Mouse (Mus musculus) CH12.LX (cell line): ENCODE results near the gene Arpc1b.

Experiments
- CTCF ChIP-seq, 2 experiments: IDR thresholded peaks in 1 of 2; conservative IDR thresholded peaks in 1 of 2; 2 replicates each; pipeline ENCODE4 v1.5.1; 2011 to 2012; ENCODE audit warnings: low read depth in 2 of 2, low read length in 2 of 2, improper control_type of control experiment in 1 of 2, inconsistent platforms in 1 of 2, mild to moderate bottlenecking in 1 of 2, moderate library complexity in 1 of 2
- ETS1 ChIP-seq: conservative IDR thresholded peaks from 2 replicates; pipeline ENCODE4 v1.6.1; 2012; ENCODE audit warnings: low read depth, mild to moderate bottlenecking, inconsistent platforms, low read length, improper control_type of control experiment, moderate library complexity
- MAZ ChIP-seq: IDR thresholded peaks from 2 replicates; pipeline ENCODE4 v1.6.1; 2012; ENCODE audit warnings: low read depth, mild to moderate bottlenecking, inconsistent platforms, low read length, improper control_type of control experiment, moderate library complexity
- POLR2A ChIP-seq: IDR thresholded peaks from 2 replicates; pipeline ENCODE4 v1.6.1; 2011; ENCODE audit warnings: low read depth, mild to moderate bottlenecking, improper control_type of control experiment, low read length

- TF ChIP-seq MAZ, result no peak
- no peak for TF ChIP-seq CTCF (conservative IDR thresholded peaks at IDR 0.05 in 1 of 2, IDR thresholded peaks at IDR 0.05 in 1 of 2; ENCODE audit: low read depth in 2 of 2, low read length in 2 of 2)
- no peak for TF ChIP-seq ETS1
- no peak for TF ChIP-seq POLR2A
Measured at GRCm38 (mm10) chr5:145115736-145116135, 1.7 kb downstream of the Arpc1b start.
